Mouse (Mus musculus): ENCODE data around the gene 4933402J07Rik.

GRCm38 (mm10) chr8:87631776-87632175 is 68.1 kb downstream of the 4933402J07Rik start:
- TF ChIP-seq CTCF (IDR thresholded peaks at IDR 0.05; ENCODE audit: low read depth, low read length) (no peak), POLR2A (IDR thresholded peaks at IDR 0.05; ENCODE audit: extremely low read depth, insufficient read depth, low read length) (no peak)

All from liver, adult 2 months (tissue).